Mouse (Mus musculus) thymus, postnatal 14 days (tissue): ENCODE measurements around the gene Pacsin1.

Experiments
- DNase-seq: peaks from one replicate; pipeline ENCODE4 v3.0.0; 2021

The Pacsin1 gene

GRCm38 (mm10) chr17:27726527-27726926 is 71.2 kb downstream of the Pacsin1 start:
- no peak for DNase-seq

- DNase-seq = no peak
Observed at GRCm38 (mm10) chr17:27728770-27729169, 73.5 kb downstream of the Pacsin1 start, which contains the start of gene Spdef. Spdef (minus strand) TSS chr17:27728955.

- no peak for DNase-seq
Observed at GRCm38 (mm10) chr17:27732152-27732551, 76.8 kb downstream of the Pacsin1 start.

GRCm38 (mm10) chr17:27732694-27733093 is 77.4 kb downstream of the Pacsin1 start:
- no peak for DNase-seq

GRCm38 (mm10) chr17:27734344-27735073 is 79.2 kb downstream of the Pacsin1 start:
- DNase-seq = no peak

GRCm38 (mm10) chr17:27740961-27741360 is 85.7 kb downstream of the Pacsin1 start:
- no peak for DNase-seq

GRCm38 (mm10) chr17:27746446-27746845 is 91.1 kb downstream of the Pacsin1 start:
- no peak for DNase-seq

GRCm38 (mm10) chr17:27748123-27748522 is 92.8 kb downstream of the Pacsin1 start:
- DNase-seq = no peak

- no peak for DNase-seq
Observed at GRCm38 (mm10) chr17:27750451-27750942, 95.2 kb downstream of the Pacsin1 start.

- no peak for DNase-seq
Observed at GRCm38 (mm10) chr17:27751314-27752202, 96.2 kb downstream of the Pacsin1 start.

- no peak for DNase-seq
Observed at GRCm38 (mm10) chr17:27760169-27760568, 104.9 kb downstream of the Pacsin1 start.
